Mouse (Mus musculus) left cerebral cortex, postnatal 25 days (tissue): Measurements from ENCODE around the gene Hbq1a. TPM values are rescaled to one million over a fixed set of nuclear protein-coding genes. Genes with fewer than 3 reads are reported as not detected.
A peak's percentile ranks its signal among the peaks of the same experiment; 100 is the strongest.

Experiments
- DNase-seq, 2 experiments: peaks; one replicate each; pipeline ENCODE4 v3.0.0; 2022; ENCODE audit warnings: low spot score in 2 of 2, mixed read lengths in 1 of 2
- intact Hi-C: fragments of 180-260 bp; cut with DNase I; formaldehyde crosslinking; loops from one replicate; pipeline ENCODE4 v1.15.1; 2025
- total RNA-seq, 2 experiments: library from RNA; stranded (reverse); gene quantifications; 2 replicates each; pipeline ENCODE4 v1.2.3; 2021

Hbq1a gene
- total RNA-seq, 2 experiments from 2014 or later, result 1.4 TPM; not detected in 1

GRCm38 (mm10) chr11:32309928-32310327 lies 10.1 kb downstream of the Hbq1a start:
- intact Hi-C loops, result loop anchor here (5.0 kb wide), 1 partner anchor 118 kb away; no protein-coding TSS in a partner anchor
- DNase-seq, result no peak

- DNase-seq, result no peak
- intact Hi-C loops, result no loop called here
These were observed 16.1 kb downstream of the Hbq1a start for GRCm38 (mm10) chr11:32316009-32316408.

DNA sequence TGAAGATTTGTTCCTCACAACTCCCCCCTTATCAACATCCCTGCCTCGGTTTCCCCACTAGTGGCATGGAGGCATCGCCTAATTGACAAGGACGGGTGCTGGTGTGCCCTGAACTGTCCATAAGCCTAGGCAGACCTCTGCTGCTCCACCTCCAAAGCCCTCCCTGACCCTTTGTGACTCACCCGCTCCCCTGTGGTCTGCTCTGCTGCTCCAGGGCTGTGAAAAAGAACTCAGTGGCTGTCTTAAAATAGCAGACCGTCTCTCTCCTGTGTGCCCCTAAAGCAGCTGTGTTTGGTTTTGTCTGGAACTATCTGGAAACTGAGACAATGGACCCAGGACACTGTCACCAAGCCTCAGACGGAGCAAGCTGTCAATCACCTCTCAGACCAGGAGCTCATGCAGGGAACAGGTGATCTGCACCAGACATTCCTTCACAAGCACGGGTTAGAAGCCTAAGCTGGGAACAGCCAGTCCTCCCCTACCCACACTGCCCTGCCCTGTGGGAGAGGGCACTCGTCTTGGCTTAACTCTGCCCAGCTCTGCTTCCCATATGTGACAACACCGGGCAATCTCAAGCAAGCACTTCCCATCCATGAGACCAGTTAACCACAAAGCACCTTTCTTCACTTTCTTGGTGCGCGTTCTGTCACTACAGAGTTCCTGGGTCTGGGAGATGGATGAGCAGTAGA lies 20.8 kb downstream of the Hbq1a start:
- DNase-seq, result no peak
- intact Hi-C loops, result loop anchor here (5.0 to 10.0 kb wide), 3 partner anchors 33 to 326 kb away; partner anchors contain the start of gene Hbq1b

GRCm38 (mm10) chr11:32321196-32321565 lies 21.3 kb downstream of the Hbq1a start:
- peak; percentile 70 to 75 for DNase-seq
- intact Hi-C loops, result loop anchor here (5.0 to 10.0 kb wide), 3 partner anchors 34 to 326 kb away; partner anchors contain the start of gene Hbq1b

- intact Hi-C loops, result loop anchor here (2.0 to 10.0 kb wide), 4 partner anchors 37 to 330 kb away; partner anchors contain the start of gene Hbq1b
- DNase-seq, result peak; percentile 83 to 89
These were observed 24.7 kb downstream of the Hbq1a start for GRCm38 (mm10) chr11:32324609-32325008.

GRCm38 (mm10) chr11:32331075-32331474 lies 31.2 kb downstream of the Hbq1a start:
- intact Hi-C loops, result no loop called here
- DNase-seq, result no peak

DNA sequence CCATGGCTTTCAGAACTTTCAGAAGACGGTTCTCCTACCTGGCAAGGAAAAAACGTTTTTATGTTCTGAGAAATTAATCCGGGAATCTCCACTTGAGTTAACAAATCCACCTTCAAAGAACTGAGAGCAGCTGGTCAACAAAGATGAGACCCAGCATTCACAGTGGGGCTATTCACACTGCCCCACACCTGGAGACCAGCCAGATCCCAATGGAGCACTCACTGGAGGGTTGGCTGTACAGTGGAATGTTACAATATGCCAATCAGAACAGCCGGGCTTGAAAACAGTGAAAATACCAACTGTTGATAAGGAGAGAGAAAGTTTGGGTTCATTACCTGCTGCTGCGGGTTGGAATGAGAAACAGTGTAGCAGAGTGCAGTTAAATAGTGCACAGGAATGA lies 32.0 kb downstream of the Hbq1a start:
- intact Hi-C loops, result no loop called here

DNA sequence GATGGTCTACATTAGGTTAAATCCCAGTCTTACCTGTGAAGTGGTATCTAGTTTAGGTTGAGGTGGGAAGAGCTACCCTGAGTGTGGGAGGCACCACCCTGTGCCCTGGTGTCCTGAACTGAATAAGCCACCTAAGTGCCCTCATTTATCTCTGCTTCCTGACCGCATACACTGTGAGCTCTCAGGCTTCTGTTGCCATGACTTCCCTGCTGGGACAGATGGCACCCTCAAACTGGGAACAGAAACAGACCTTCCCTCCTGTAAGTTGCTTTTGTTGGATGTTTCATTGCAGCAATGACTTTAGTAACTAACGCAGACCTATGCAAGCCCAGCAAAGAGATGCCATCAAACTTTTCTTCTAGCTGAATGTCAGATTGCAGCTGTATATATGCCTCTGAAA lies 33.4 kb downstream of the Hbq1a start:
- DNase-seq, result no peak

More for the DNA sequence above, 32.0 kb downstream of the Hbq1a start:
- no peak for DNase-seq

DNA sequence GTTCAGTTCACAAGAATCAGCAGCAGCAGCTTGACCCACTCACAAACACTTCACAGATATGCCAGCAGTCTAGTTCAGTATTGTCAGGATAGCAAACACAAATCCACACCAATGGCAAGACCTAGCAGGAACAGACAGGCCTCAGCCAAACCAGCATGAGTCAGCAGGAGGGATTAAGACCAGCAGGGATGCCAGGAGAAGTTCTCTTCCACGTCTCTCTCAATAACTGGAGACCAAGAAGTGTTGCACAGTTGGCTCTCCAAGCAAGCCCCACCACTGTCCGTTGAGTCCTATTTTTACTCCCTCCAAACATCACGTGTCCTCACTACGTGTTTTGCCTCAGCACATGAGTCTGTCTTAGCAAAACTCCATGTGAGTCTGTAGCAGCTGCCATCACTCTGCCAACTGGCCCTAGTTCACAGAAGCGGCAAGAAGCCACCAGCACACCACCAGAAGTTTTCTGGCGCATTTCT lies 36.6 kb downstream of the Hbq1a start:
- no peak for DNase-seq
- intact Hi-C loops, result no loop called here

More for the DNA sequence above, 33.4 kb downstream of the Hbq1a start:
- intact Hi-C loops, result no loop called here

GRCm38 (mm10) chr11:32339131-32339531 lies 39.3 kb downstream of the Hbq1a start:
- DNase-seq, result no peak
- intact Hi-C loops, result no loop called here

- intact Hi-C loops, result loop anchor here (2.0 to 5.0 kb wide), 3 partner anchors 62 to 247 kb away; no protein-coding TSS in a partner anchor
- DNase-seq, result peak in 1 of 2 experiments; percentile 92
These were observed 40.9 kb downstream of the Hbq1a start for GRCm38 (mm10) chr11:32340476-32341473.

DNA sequence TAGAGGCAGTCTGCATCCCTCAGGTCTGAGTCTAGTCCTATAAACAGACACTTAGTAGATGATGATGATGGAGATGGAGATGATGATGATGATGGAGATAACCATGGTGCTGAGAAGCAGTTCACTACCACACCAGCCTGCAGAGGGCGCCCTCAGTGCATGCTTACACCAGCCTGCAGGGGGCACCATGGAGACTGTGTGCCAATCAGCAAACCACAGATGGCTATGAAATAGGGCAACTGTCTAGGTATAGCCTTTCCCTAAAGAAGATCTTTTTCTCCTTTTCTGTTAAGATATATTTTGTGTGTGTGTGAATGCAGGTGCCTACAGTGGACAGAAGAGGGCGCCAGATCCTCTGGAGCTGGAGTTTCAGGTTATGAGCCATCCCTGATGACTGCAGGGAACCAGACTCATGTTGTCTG lies 42.9 kb downstream of the Hbq1a start:
- intact Hi-C loops, result loop anchor here (2.0 to 5.0 kb wide), 3 partner anchors 112 to 245 kb away; partner anchors contain the start of gene Ubtd2
- peak in 1 of 2 experiments; percentile 54 for DNase-seq

- DNase-seq, result no peak
- intact Hi-C loops, result loop anchor here (2.0 to 5.0 kb wide), 3 partner anchors 111 to 244 kb away; partner anchors contain the start of gene Ubtd2
These were observed 43.5 kb downstream of the Hbq1a start for GRCm38 (mm10) chr11:32343350-32343749.

GRCm38 (mm10) chr11:32345504-32346297 lies 45.8 kb downstream of the Hbq1a start:
- no peak for DNase-seq
- intact Hi-C loops, result no loop called here

- no peak for DNase-seq
- intact Hi-C loops, result no loop called here
These were observed 47.4 kb downstream of the Hbq1a start for GRCm38 (mm10) chr11:32347264-32347606.

- intact Hi-C loops, result no loop called here
- peak in 1 of 2 experiments; percentile 45 for DNase-seq
These were observed 48.0 kb downstream of the Hbq1a start, which contains the start of gene Sh3pxd2b for GRCm38 (mm10) chr11:32347607-32348432. Gene Sh3pxd2b (plus strand): TSS chr11:32347820.

DNA sequence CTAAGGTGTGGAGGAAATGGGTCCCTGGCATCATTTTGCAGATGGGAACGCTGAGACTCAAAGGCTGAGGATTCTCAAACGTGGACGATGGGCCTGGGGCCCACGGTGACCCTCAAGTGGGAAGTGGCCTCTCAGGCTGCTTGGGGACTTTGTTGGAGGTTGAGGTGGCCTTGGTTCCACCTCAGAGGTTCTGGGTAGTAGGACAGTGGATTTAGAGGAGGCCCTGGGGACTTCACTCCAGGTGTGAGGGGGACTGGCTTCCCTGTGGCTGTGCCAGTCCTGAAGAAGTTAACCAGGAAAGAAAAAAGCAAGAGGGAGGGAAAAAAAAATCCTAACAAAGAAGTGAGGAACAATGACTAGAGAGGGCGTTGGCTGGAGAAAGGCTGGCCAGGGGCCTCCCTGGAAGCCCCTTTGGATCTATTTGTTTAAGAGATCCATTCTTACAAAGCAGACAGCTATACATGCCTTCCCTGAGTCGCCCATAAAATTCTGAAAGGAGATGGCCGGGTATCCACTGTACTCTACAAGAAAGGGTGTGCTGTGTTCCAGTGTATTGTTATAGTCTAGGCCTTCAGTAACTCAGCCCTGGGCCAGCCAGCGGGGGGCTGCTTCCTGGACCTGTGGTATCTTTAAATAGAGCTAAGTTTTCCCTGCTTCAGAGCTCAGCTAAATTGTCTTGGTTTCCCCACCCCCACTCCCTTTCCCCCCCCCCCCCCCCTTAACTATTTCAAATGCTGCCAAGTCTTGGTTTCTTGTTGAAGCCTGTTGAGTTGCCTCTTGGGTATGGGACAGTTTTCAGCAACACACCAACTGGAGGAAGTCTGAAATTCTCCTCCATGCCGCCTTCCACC lies 48.8 kb downstream of the Hbq1a start:
- intact Hi-C loops, result no loop called here
- no peak for DNase-seq
